Mouse (Mus musculus) forebrain, embryonic 11.5 days (tissue): ENCODE results near the gene Pick1. TPM values are rescaled to one million over a fixed set of nuclear protein-coding genes. Genes with fewer than 3 reads are reported as not detected.

ENCODE experiments used
- ATAC-seq: fragments of 200-750 bp; cut with Nextera tagmentation; replicated peaks from 2 replicates; pipeline ENCODE4 v1.8.0; 2017; ENCODE audit warnings: moderate TSS enrichment; ENCODE audit not compliant: low FRiP score
- DNase-seq: peaks from one replicate; pipeline ENCODE4 v3.0.0-alpha.2; 2017; ENCODE audit warnings: low spot score
- H3K27ac ChIP-seq: fragments of 300-500 bp; sonication (generic); 2 replicates; pipeline ENCODE4 v1.5.1; 2014; ENCODE audit warnings: low read depth, low read length
- H3K27me3 ChIP-seq: fragments of 300-500 bp; sonication (generic); 2 replicates; pipeline ENCODE4 v1.6.1; 2014; ENCODE audit warnings: mild to moderate bottlenecking, low read length, mixed read lengths; ENCODE audit not compliant: control insufficient read depth, insufficient read depth
- H3K36me3 ChIP-seq: fragments of 300-500 bp; sonication (generic); 2 replicates; pipeline ENCODE4 v1.6.1; 2014; ENCODE audit warnings: mild to moderate bottlenecking, low read length, moderate library complexity, mixed read lengths; ENCODE audit not compliant: control insufficient read depth, insufficient read depth
- H3K4me1 ChIP-seq: fragments of 300-500 bp; sonication (generic); replicated peaks from 2 replicates; pipeline ENCODE4 v1.6.1; 2014; ENCODE audit warnings: low read length, mixed read lengths; ENCODE audit not compliant: control insufficient read depth, insufficient read depth
- H3K4me2 ChIP-seq: fragments of 300-500 bp; sonication (generic); 2 replicates; pipeline ENCODE4 v1.6.1; 2014; ENCODE audit warnings: low read depth, mild to moderate bottlenecking, low read length, moderate library complexity, mixed read lengths; ENCODE audit not compliant: severe bottlenecking
- H3K4me3 ChIP-seq: fragments of 300-500 bp; sonication (generic); 2 replicates; pipeline ENCODE4 v1.5.1; 2014; ENCODE audit warnings: low read depth, low read length
- H3K9ac ChIP-seq: fragments of 300-500 bp; sonication (generic); 2 replicates; pipeline ENCODE4 v1.6.1; 2014; ENCODE audit warnings: low read length
- H3K9me3 ChIP-seq: fragments of 300-500 bp; sonication (generic); 2 replicates; pipeline ENCODE4 v1.6.1; 2016; ENCODE audit warnings: low read length, mixed read lengths; ENCODE audit not compliant: control insufficient read depth
- WGBS: fragments of 180-500 bp; shearing (Covaris S2); extraction: QIAGEN DNeasy Blood & Tissue Kit; methylation state at CpG from one replicate; pipeline ENCODE4 v1.1.7; 2014; 5-methylcytosine and 5-hydroxymethylcytosine counted together
- polyA plus RNA-seq: library from polyadenylated mRNA; unstranded; fragments of >200 nt; fragmentation: Nextera tagmentation; extraction: Ambion mirVana; gene quantifications from 2 replicates; pipeline ENCODE4 v1.2.1, GENCODE M21; 2014

Gene Pick1
- polyA plus RNA-seq, 1 experiment from 2014 or later, result 29.0 TPM

DNA sequence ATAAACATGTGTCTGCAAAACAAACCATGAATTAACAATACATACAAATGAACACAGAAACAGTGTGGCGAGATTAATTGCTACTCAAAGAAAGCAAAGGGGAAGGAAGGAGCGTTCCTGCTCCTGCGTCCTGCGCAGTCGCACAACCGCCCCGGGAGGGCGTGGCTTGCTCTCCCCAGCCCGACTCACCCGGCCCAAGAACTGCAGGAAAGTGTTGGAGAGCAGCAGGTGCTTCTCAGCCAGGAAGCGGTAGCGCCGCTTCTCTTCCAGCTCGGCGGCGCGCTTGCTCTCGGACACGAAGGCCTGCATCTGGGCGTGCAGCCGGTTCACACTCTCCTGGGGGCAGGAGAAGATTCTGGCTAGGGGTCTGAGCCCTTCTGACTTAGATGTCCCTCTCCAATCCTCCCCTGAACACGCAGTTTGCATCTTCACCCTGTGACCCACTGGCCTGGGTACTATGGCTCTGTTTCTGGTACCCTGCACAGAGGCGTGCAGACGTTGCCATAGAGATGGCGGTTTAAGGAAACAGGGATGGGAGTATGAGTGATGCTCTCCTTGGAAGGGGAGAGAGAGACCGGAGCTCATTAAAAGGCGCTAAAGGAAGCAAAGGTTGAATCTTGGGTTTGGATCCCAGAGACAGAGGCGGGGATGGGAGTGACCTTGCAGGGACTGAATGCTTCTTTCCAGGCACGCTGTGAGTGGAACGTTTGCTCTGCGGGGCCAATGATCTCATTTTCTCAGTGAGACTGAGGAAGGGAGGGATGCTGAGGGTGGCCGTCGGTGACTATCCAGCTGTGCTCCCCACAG lies 41.5 kb downstream of the Pick1 start:
- Histone ChIP-seq H3K4me1 (0 out of 2 replicates have a peak, but pooled peaks cover 4% of the 10 kb centered on the region), H3K27me3 (no peaks in the 10 kb centered on the region; the same call in 1 of the 2 replicates), H3K4me2 (peak overlapping the region; percentile 92), H3K9me3 (no peaks in the 10 kb centered on the region), H3K4me3 (peak overlapping the region; percentile 33), H3K9ac (peak overlapping the region; percentile 61), H3K36me3 (no peaks in the 10 kb centered on the region), H3K27ac (no peak overlapping the region)
- ATAC-seq (peak; percentile 80), DNase-seq (peak; percentile 85)
- under 1% methylated on average over 33 of the region's 33 CpGs for WGBS

DNA sequence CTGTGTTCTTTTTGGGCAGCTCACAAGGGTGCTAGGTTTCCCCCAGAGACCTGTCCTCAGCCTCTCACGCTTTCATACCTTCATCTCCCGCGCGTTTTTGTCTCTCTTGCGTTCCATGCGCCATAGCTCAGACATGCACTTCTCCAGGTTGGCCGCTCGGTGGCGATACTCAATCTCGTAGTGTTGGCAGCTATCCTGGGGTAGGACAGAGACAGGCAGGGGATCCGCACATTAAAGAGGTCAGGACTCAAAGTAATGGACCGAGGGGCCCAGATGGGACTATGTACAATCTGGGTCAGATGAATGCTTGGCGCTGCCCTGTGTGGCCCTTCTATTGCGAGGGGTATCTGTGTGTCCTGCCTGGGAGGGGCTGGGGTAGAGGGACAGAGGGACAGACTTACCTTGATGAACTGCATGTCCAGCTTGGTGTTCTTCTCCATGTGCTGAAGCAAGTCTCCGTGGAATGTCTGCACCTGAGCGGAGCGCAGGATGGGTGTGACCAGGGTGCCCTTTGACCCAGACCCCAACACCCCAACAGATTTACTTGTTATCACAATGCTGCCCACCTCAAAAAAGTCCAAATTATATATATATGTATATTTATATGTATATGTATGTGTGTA lies 42.3 kb downstream of the Pick1 start:
- no peaks in the 10 kb centered on the region for H3K36me3 ChIP-seq
- H3K4me3 ChIP-seq, result peak overlapping the region; percentile 33
- no peaks in the 10 kb centered on the region for H3K27me3 ChIP-seq
- H3K27ac ChIP-seq, result no peak overlapping the region
- H3K9me3 ChIP-seq, result no peaks in the 10 kb centered on the region
- ATAC-seq, result peak; percentile 69; the same call in 1 of the 2 replicates
- H3K9ac ChIP-seq, result peak overlapping the region; percentile 61
- H3K4me2 ChIP-seq, result peak overlapping the region; percentile 92
- peak; percentile 82 for DNase-seq
- 14% methylated on average over 17 of the region's 17 CpGs for WGBS
- H3K4me1 ChIP-seq, result 0 out of 2 replicates have a peak, but pooled peaks cover 4% of the 10 kb centered on the region

DNA sequence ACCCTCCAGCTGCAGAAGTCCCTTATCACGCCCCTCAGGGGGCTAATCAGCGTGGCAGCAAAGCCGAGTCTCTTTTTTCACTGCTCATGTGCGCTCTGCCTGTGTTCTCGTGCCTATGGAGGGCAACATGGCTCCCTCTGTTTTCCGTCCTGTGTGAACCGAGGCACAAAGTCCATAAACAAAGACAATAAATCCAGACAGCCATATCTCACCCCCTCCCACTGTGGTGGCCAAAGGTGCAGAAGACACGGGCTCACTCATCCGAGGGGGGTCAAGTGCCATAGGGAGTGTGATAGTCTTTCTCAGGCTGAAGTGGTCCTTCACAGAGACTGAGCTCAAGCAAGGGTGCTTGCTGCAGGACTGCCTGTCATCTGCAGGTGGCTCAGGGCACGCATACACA lies 44.0 kb downstream of the Pick1 start:
- Histone ChIP-seq H3K4me1 (0 out of 2 replicates have a peak, but pooled peaks cover 4% of the 10 kb centered on the region), H3K4me2 (no peak overlapping the region), H3K9me3 (no peaks in the 10 kb centered on the region; the same call in 1 of the 2 replicates), H3K4me3 (no peak overlapping the region), H3K9ac (no peak overlapping the region), H3K27me3 (no peaks in the 10 kb centered on the region), H3K36me3 (no peaks in the 10 kb centered on the region), H3K27ac (no peak overlapping the region)
- ATAC-seq, result no peak
- DNase-seq, result no peak
- WGBS, result 63% methylated on average over 10 of the region's 10 CpGs

GRCm38 (mm10) chr15:79277728-79278127 lies 48.8 kb downstream of the Pick1 start:
- H3K9ac ChIP-seq, result no peak overlapping the region
- ATAC-seq, result no peak

GRCm38 (mm10) chr15:79280209-79280608 lies 51.2 kb downstream of the Pick1 start:
- Histone ChIP-seq H3K4me3 (no peak overlapping the region), H3K4me1 (no peaks in the 10 kb centered on the region), H3K4me2 (no peak overlapping the region), H3K27ac (no peak overlapping the region), H3K27me3 (no peaks in the 10 kb centered on the region), H3K9me3 (no peaks in the 10 kb centered on the region; the same call in 1 of the 2 replicates), H3K36me3 (no peaks in the 10 kb centered on the region), H3K9ac (no peak overlapping the region)
- whole genome bisulfite sequencing, result 29% methylated on average over 6 of the region's 6 CpGs
- DNase-seq, result peak; percentile 67
- ATAC-seq, result no peak

More at GRCm38 (mm10) chr15:79277728-79278127, 48.8 kb downstream of the Pick1 start:
- H3K27me3 ChIP-seq, result no peaks in the 10 kb centered on the region
- no peak for DNase-seq
- no peaks in the 10 kb centered on the region for H3K36me3 ChIP-seq
- H3K4me2 ChIP-seq, result no peak overlapping the region
- no peaks in the 10 kb centered on the region for H3K4me1 ChIP-seq
- no peak overlapping the region for H3K27ac ChIP-seq
- H3K4me3 ChIP-seq, result no peak overlapping the region
- H3K9me3 ChIP-seq, result no peaks in the 10 kb centered on the region; the same call in 1 of the 2 replicates
- 79% methylated on average over 10 of the region's 10 CpGs for WGBS

DNA sequence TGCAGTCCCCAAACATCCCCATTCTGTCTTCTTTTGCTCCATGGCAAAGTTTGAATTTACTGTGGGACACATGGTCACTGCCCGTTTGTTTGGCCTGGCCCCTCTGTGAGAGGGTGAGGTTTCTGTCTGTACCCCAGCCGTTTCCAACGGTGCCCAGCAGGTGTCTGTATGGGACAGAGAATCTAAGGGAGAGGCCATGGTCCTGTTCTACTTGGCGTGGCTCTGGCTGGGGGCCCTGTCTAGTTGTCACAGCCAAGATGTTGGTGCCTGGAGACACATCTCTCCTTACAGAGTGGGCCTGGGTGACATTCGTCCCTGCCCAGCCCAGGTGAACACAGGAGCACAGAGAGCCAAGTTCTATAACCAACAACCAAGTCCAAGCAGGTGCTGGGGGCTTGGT lies 51.9 kb downstream of the Pick1 start:
- DNase-seq (no peak), ATAC-seq (no peak)
- Histone ChIP-seq H3K4me1 (no peaks in the 10 kb centered on the region), H3K4me3 (no peak overlapping the region), H3K9ac (no peak overlapping the region), H3K27ac (no peak overlapping the region), H3K9me3 (no peaks in the 10 kb centered on the region; the same call in 1 of the 2 replicates), H3K4me2 (no peak overlapping the region), H3K36me3 (no peaks in the 10 kb centered on the region), H3K27me3 (no peaks in the 10 kb centered on the region)
- 69% methylated on average over 5 of the region's 5 CpGs for WGBS

DNA sequence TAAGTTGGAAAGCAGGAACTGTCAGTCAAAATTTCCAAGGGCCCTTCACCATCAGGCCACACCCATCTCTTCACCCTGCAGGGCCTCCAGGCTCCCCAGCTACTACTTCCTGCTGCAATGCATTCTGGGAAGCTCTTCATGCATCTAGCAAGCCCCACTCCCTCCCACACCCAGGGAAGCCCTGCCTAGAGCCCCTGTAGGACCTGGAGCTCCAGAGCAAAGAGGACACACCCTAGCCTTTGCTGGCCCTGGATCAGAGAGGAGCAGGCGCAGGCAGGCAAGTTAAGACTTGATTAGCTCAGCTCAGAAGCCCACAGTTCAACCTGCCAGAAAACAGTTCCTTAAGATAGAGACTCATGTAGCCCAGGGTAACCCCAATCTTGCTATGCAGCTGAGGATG lies 52.4 kb downstream of the Pick1 start:
- H3K27ac ChIP-seq, result no peak overlapping the region
- ATAC-seq (no peak), DNase-seq (no peak)
- H3K36me3 ChIP-seq, result no peaks in the 10 kb centered on the region
- no peaks in the 10 kb centered on the region for H3K27me3 ChIP-seq
- no peaks in the 10 kb centered on the region; the same call in 1 of the 2 replicates for H3K9me3 ChIP-seq
- no peak overlapping the region for H3K4me3 ChIP-seq
- no peaks in the 10 kb centered on the region for H3K4me1 ChIP-seq
- 84% methylated on average over 1 of the region's 1 CpGs for WGBS
- H3K4me2 ChIP-seq, result no peak overlapping the region
- H3K9ac ChIP-seq, result no peak overlapping the region

DNA sequence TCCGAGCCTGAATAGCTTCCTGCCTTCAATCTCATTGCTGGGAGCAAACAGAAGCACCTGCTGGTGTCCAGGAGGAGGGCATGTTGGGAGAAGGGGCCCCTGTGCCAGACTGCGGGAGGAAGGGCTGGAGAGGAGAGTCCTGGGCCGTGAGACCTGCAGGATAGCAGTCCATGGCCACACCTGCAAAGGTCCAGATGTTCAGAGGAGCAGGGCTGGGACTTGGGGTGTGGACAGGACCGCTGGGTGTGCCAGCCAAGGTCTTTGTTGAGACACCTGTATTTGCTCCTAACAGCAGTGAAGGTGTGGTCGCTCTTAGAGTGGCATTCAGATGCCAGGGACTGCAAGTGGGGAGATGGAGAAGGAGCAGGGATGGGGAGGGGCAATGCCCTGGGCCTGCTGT lies 53.5 kb downstream of the Pick1 start:
- WGBS, result 88% methylated on average over 5 of the region's 5 CpGs
- no peaks in the 10 kb centered on the region for H3K36me3 ChIP-seq
- H3K9ac ChIP-seq, result no peak overlapping the region
- ATAC-seq (no peak), DNase-seq (no peak)
- H3K4me3 ChIP-seq, result no peak overlapping the region
- no peaks in the 10 kb centered on the region for H3K27me3 ChIP-seq
- no peaks in the 10 kb centered on the region for H3K4me1 ChIP-seq
- H3K27ac ChIP-seq, result no peak overlapping the region
- no peaks in the 10 kb centered on the region for H3K9me3 ChIP-seq
- H3K4me2 ChIP-seq, result no peak overlapping the region
